Mouse (Mus musculus) MEL (cell line): Measurements from ENCODE around the gene Gm49361. TPM values are rescaled to one million over a fixed set of nuclear protein-coding genes. Genes with fewer than 3 reads are reported as not detected.
A peak's percentile ranks its signal among the peaks of the same experiment; 100 is the strongest.

ENCODE experiments used
- DNase-seq: peaks from one replicate; pipeline ENCODE4 v3.0.0; 2011; ENCODE audit warnings: low read depth, low spot score
- H3K27ac ChIP-seq: 2 replicates; pipeline ENCODE4 v1.5.1; 2012; ENCODE audit warnings: low read depth, mild to moderate bottlenecking, control low read depth, low read length, moderate library complexity; ENCODE audit not compliant: control insufficient read depth
- H3K27me3 ChIP-seq, 2 experiments: fragments of 150-350 bp in 1 of 2; sonication (generic) in 1 of 2; 2 replicates each; pipeline ENCODE4 v1.6.1; 2012; ENCODE audit warnings: low read length in 2 of 2, mild to moderate bottlenecking in 2 of 2, improper control_type of control experiment in 1 of 2, moderate library complexity in 1 of 2; ENCODE audit not compliant: insufficient read depth in 2 of 2, control insufficient read depth in 1 of 2
- H3K36me3 ChIP-seq, 2 experiments: 2 replicates each; pipeline ENCODE4 v1.6.1; 2012 to 2014; ENCODE audit warnings: low read length in 2 of 2, improper control_type of control experiment in 1 of 2, inconsistent platforms in 1 of 2, mild to moderate bottlenecking in 1 of 2; ENCODE audit not compliant: insufficient read depth in 2 of 2, control insufficient read depth in 1 of 2
- H3K4me1 ChIP-seq, 2 experiments: fragments of 150-350 bp in 1 of 2; sonication (generic) in 1 of 2; 2 replicates each; pipeline ENCODE4 v1.6.1; 2012; ENCODE audit warnings: low read length in 2 of 2, improper control_type of control experiment in 1 of 2, mild to moderate bottlenecking in 1 of 2; ENCODE audit not compliant: insufficient read depth in 2 of 2, control insufficient read depth in 1 of 2
- H3K4me3 ChIP-seq, 2 experiments: fragments of 150-350 bp in 1 of 2; sonication (generic) in 1 of 2; 2 replicates each; pipeline ENCODE4 v1.5.1; 2012; ENCODE audit warnings: low read depth in 2 of 2, low read length in 2 of 2, mild to moderate bottlenecking in 2 of 2, moderate library complexity in 2 of 2, control low read depth in 1 of 2, improper control_type of control experiment in 1 of 2; ENCODE audit not compliant: control insufficient read depth in 1 of 2, insufficient read depth in 1 of 2
- H3K79me2 ChIP-seq: 2 replicates; pipeline ENCODE4 v1.6.1; 2012; ENCODE audit warnings: mild to moderate bottlenecking, low read length, moderate library complexity; ENCODE audit not compliant: control insufficient read depth, poor library complexity, insufficient read depth
- H3K9ac ChIP-seq: 2 replicates; pipeline ENCODE4 v1.6.1; 2012; ENCODE audit warnings: low read depth, mild to moderate bottlenecking, control low read depth, low read length, moderate library complexity; ENCODE audit not compliant: control insufficient read depth, poor library complexity, severe bottlenecking
- H3K9me3 ChIP-seq: fragments of 150-350 bp; sonication (generic); replicated peaks from 2 replicates; pipeline ENCODE4 v1.6.1; 2012; ENCODE audit warnings: mild to moderate bottlenecking, low read length, improper control_type of control experiment, moderate library complexity; ENCODE audit not compliant: insufficient read depth
- BHLHE40 ChIP-seq: IDR thresholded peaks from 2 replicates; pipeline ENCODE4 v1.6.1; 2012; ENCODE audit warnings: low read depth, mild to moderate bottlenecking, inconsistent platforms, low read length, improper control_type of control experiment, borderline replicate concordance
- CHD1 ChIP-seq: IDR thresholded peaks from 2 replicates; pipeline ENCODE4 v1.6.1; 2012; ENCODE audit warnings: low read depth, mild to moderate bottlenecking, inconsistent platforms, low read length, improper control_type of control experiment
- CHD2 ChIP-seq: IDR thresholded peaks from 2 replicates; pipeline ENCODE4 v1.6.1; 2011; ENCODE audit warnings: low read length, improper control_type of control experiment
- CTCF ChIP-seq, 3 experiments: IDR thresholded peaks in 2 of 3; conservative IDR thresholded peaks in 1 of 3; 2 replicates each; pipeline ENCODE4 v1.5.1; 2011 to 2012; ENCODE audit warnings: low read length in 3 of 3, low read depth in 2 of 3, mild to moderate bottlenecking in 2 of 3, improper control_type of control experiment in 1 of 3, inconsistent platforms in 1 of 3, mixed read lengths in 1 of 3, moderate library complexity in 1 of 3; ENCODE audit not compliant: control insufficient read depth in 1 of 3, insufficient read depth in 1 of 3, poor library complexity in 1 of 3, severe bottlenecking in 1 of 3
- EP300 ChIP-seq, 2 experiments: IDR thresholded peaks; 2 replicates each; pipeline ENCODE4 v1.6.1; 2011; ENCODE audit warnings: improper control_type of control experiment in 2 of 2, low read length in 2 of 2, low read depth in 1 of 2, mild to moderate bottlenecking in 1 of 2
- GABPA ChIP-seq: IDR thresholded peaks from 2 replicates; pipeline ENCODE4 v1.6.1; 2012; ENCODE audit warnings: low read depth, mild to moderate bottlenecking, inconsistent platforms, low read length, improper control_type of control experiment, moderate library complexity
- GATA1 ChIP-seq: IDR thresholded peaks from 2 replicates; pipeline ENCODE4 v1.6.1; 2011; ENCODE audit warnings: low read depth, low read length, improper control_type of control experiment
- HCFC1 ChIP-seq: IDR thresholded peaks from 2 replicates; pipeline ENCODE4 v1.6.1; 2012; ENCODE audit warnings: low read depth, mild to moderate bottlenecking, inconsistent platforms, low read length, improper control_type of control experiment, moderate library complexity
- JUND ChIP-seq: IDR thresholded peaks from 2 replicates; pipeline ENCODE4 v1.6.1; 2011; ENCODE audit warnings: low read depth, mild to moderate bottlenecking, improper control_type of control experiment, low read length
- MAFK ChIP-seq: IDR thresholded peaks from 2 replicates; pipeline ENCODE4 v1.6.1; 2011; ENCODE audit warnings: low read depth, mild to moderate bottlenecking, low read length, improper control_type of control experiment, borderline replicate concordance
- MAZ ChIP-seq: IDR thresholded peaks from 2 replicates; pipeline ENCODE4 v1.6.1; 2012; ENCODE audit warnings: low read depth, mild to moderate bottlenecking, inconsistent platforms, low read length, improper control_type of control experiment
- MEF2A ChIP-seq: IDR thresholded peaks from 2 replicates; pipeline ENCODE4 v1.6.1; 2014; ENCODE audit warnings: low read depth, mild to moderate bottlenecking, inconsistent platforms, low read length, improper control_type of control experiment; ENCODE audit not compliant: poor library complexity, insufficient replicate concordance, severe bottlenecking; ENCODE audit errors: extremely low read depth
- MXI1 ChIP-seq: IDR thresholded peaks from 2 replicates; pipeline ENCODE4 v1.6.1; 2011; ENCODE audit warnings: mild to moderate bottlenecking, low read depth, low read length, improper control_type of control experiment
- MYB ChIP-seq: IDR thresholded peaks from 2 replicates; pipeline ENCODE4 v1.6.1; 2011; ENCODE audit warnings: mild to moderate bottlenecking, low read depth, low read length, improper control_type of control experiment
- MYC ChIP-seq: IDR thresholded peaks from 2 replicates; pipeline ENCODE4 v1.6.1; 2011; ENCODE audit warnings: low read depth, mild to moderate bottlenecking, low read length, improper control_type of control experiment, moderate library complexity
- NELFE ChIP-seq: IDR thresholded peaks from 2 replicates; pipeline ENCODE4 v1.6.1; 2011; ENCODE audit warnings: low read depth, low read length, improper control_type of control experiment
- POLR2A ChIP-seq, 2 experiments: IDR thresholded peaks; 2 replicates each; pipeline ENCODE4 v1.6.1; 2011 to 2012; ENCODE audit warnings: low read length in 2 of 2, mild to moderate bottlenecking in 2 of 2, control low read depth in 1 of 2, improper control_type of control experiment in 1 of 2, low read depth in 1 of 2, moderate library complexity in 1 of 2; ENCODE audit not compliant: control insufficient read depth in 1 of 2, insufficient read depth in 1 of 2, poor library complexity in 1 of 2
- POLR2AphosphoS5 ChIP-seq: IDR thresholded peaks from 2 replicates; pipeline ENCODE4 v1.6.1; 2012; ENCODE audit warnings: low read depth, borderline replicate concordance, mild to moderate bottlenecking, inconsistent platforms, low read length, moderate library complexity, mixed read lengths
- RAD21 ChIP-seq: IDR thresholded peaks from 2 replicates; pipeline ENCODE4 v1.6.1; 2011; ENCODE audit warnings: mild to moderate bottlenecking, low read depth, low read length, improper control_type of control experiment
- RCOR1 ChIP-seq: IDR thresholded peaks from 2 replicates; pipeline ENCODE4 v1.6.1; 2012; ENCODE audit warnings: low read depth, mild to moderate bottlenecking, inconsistent platforms, low read length, improper control_type of control experiment
- SIN3A ChIP-seq: IDR thresholded peaks from 2 replicates; pipeline ENCODE4 v1.6.1; 2012; ENCODE audit warnings: low read length, improper control_type of control experiment, inconsistent platforms
- TAL1 ChIP-seq: IDR thresholded peaks from 2 replicates; pipeline ENCODE4 v1.6.1; 2012; ENCODE audit warnings: mild to moderate bottlenecking, inconsistent platforms, low read length, moderate library complexity, mixed read lengths
- TCF12 ChIP-seq: IDR thresholded peaks from 2 replicates; pipeline ENCODE4 v1.6.1; 2014; ENCODE audit warnings: low read depth, mild to moderate bottlenecking, inconsistent platforms, low read length, improper control_type of control experiment, moderate library complexity
- UBTF ChIP-seq: IDR thresholded peaks from 2 replicates; pipeline ENCODE4 v1.6.1; 2012; ENCODE audit warnings: low read depth, mild to moderate bottlenecking, inconsistent platforms, low read length, improper control_type of control experiment, moderate library complexity, borderline replicate concordance; ENCODE audit not compliant: insufficient read depth
- ZC3H11A ChIP-seq: IDR thresholded peaks from 2 replicates; pipeline ENCODE4 v1.6.1; 2012; ENCODE audit warnings: low read depth, mild to moderate bottlenecking, inconsistent platforms, low read length, improper control_type of control experiment
- ZMIZ1 ChIP-seq: IDR thresholded peaks from 2 replicates; pipeline ENCODE4 v1.6.1; 2012; ENCODE audit warnings: low read depth, mild to moderate bottlenecking, inconsistent platforms, low read length, improper control_type of control experiment, moderate library complexity
- ZNF384 ChIP-seq: IDR thresholded peaks from 2 replicates; pipeline ENCODE4 v1.6.1; 2012; ENCODE audit warnings: low read depth, mild to moderate bottlenecking, inconsistent platforms, low read length, improper control_type of control experiment
- polyA plus RNA-seq, 2 experiments: library from polyadenylated mRNA; stranded (reverse) in 1 of 2; unstranded in 1 of 2; fragments of >175 nt in 1 of 2; fragments of >200 nt in 1 of 2; gene quantifications; 2 replicates each; pipeline versions ENCODE4 v1.2.1 to v1.2.4; 2012; ENCODE audit warnings: low replicate concordance in 2 of 2, low read depth in 1 of 2; ENCODE audit not compliant: insufficient read length in 2 of 2, insufficient read depth in 1 of 2, missing spikeins in 1 of 2
- total RNA-seq: library from RNA; depleted of rRNA; stranded (reverse); fragments of 300-350 nt; gene quantifications from 2 replicates; pipeline ENCODE4 v1.2.3, GENCODE M21; 2012

Gm49361 gene
- total and polyA plus RNA-seq, 3 experiments: not detected

- no peak for TF ChIP-seq GABPA
Measured at GRCm38 (mm10) chr14:57756094-57756493, 10.2 kb upstream of the Gm49361 start (continued).

- no peak overlapping the region for H3K4me3 ChIP-seq
- H3K36me3 ChIP-seq: peaks cover 0 to 16% of the 10 kb centered on the region in 2 experiments; a peak in 2 of 4 replicates
- no peak for TF ChIP-seq HCFC1
- no peak for TF ChIP-seq CHD2
- H3K9ac ChIP-seq: no peak overlapping the region
- no peak overlapping the region for H3K27ac ChIP-seq
- H3K9me3 ChIP-seq: no peaks in the 10 kb centered on the region
- H3K27me3 ChIP-seq: no peaks in the 10 kb centered on the region; a peak in 1 of 4 replicates
- H3K79me2 ChIP-seq: no peaks in the 10 kb centered on the region
- peaks cover 7 to 14% of the 10 kb centered on the region in 2 experiments for H3K4me1 ChIP-seq
- DNase-seq: peak; percentile 13
Measured at GRCm38 (mm10) chr14:57755661-57756060, 9.8 kb upstream of the Gm49361 start.

GRCm38 (mm10) chr14:57753351-57753992 is 7.6 kb upstream of the Gm49361 start:
- H3K27me3 ChIP-seq: no peaks in the 10 kb centered on the region
- H3K27ac ChIP-seq: peak overlapping the region; percentile 57
- H3K9ac ChIP-seq: peak overlapping the region; percentile 21; the same call in 1 of the 2 replicates
- H3K36me3 ChIP-seq: peaks cover 0 to 16% of the 10 kb centered on the region in 2 experiments; a peak in 2 of 4 replicates
- H3K79me2 ChIP-seq: no peaks in the 10 kb centered on the region
- peak; percentile 82 for DNase-seq
- peaks cover 7 to 14% of the 10 kb centered on the region in 2 experiments for H3K4me1 ChIP-seq
- H3K4me3 ChIP-seq: peak overlapping the region; percentile 22 to 36; a peak in 3 of 4 replicates
- H3K9me3 ChIP-seq: no peaks in the 10 kb centered on the region
- TF ChIP-seq UBTF: no peak
- TF ChIP-seq CTCF (IDR thresholded peaks at IDR 0.05 in 2 of 3, conservative IDR thresholded peaks at IDR 0.05 in 1 of 3; ENCODE audit: control insufficient read depth in 1 of 3, insufficient read depth in 1 of 3, low read depth in 2 of 3, low read length in 3 of 3, poor library complexity in 1 of 3, severe bottlenecking in 1 of 3): no peak
- no peak for TF ChIP-seq ZC3H11A
- peak; percentile 52; the same call in 1 of the 2 replicates for TF ChIP-seq SIN3A
- no peak for TF ChIP-seq GABPA
- TF ChIP-seq MAFK: no peak; the same call in 1 of the 2 replicates
- TF ChIP-seq MAZ: peak; percentile 42; the same call in 1 of the 2 replicates
- TF ChIP-seq BHLHE40: peak; percentile 33; the same call in 1 of the 2 replicates
- TF ChIP-seq MYB: 0 out of 2 replicates have a peak, but pooled peaks have one; percentile 31
- no peak for TF ChIP-seq RAD21
- TF ChIP-seq NELFE: no peak
- TF ChIP-seq ZNF384: no peak
- TF ChIP-seq JUND: no peak
- TF ChIP-seq TCF12: peak; percentile 96
- no peak for TF ChIP-seq HCFC1
- TF ChIP-seq POLR2AphosphoS5: no peak
- no peak for TF ChIP-seq ZMIZ1
- TF ChIP-seq RCOR1: peak; percentile 90
- TF ChIP-seq GATA1: peak; percentile 96
- no peak for TF ChIP-seq MEF2A
- no peak for TF ChIP-seq MXI1
- peak; percentile 87 to 93 for TF ChIP-seq EP300 (IDR thresholded peaks at IDR 0.05; ENCODE audit: low read depth in 1 of 2, low read length in 2 of 2)
- no peak for TF ChIP-seq POLR2A (IDR thresholded peaks at IDR 0.05; ENCODE audit: control insufficient read depth in 1 of 2, insufficient read depth in 1 of 2, low read depth in 1 of 2, low read length in 2 of 2, poor library complexity in 1 of 2)
- no peak for TF ChIP-seq CHD1
- TF ChIP-seq MYC: 0 out of 2 replicates have a peak, but pooled peaks have one; percentile 34
- peak; percentile 69 for TF ChIP-seq TAL1
